ENCODE assay signal across 10 mouse cellular contexts in genomic region chr2:102118988-102119460, GRCm38 (mm10).
DNase-seq lines count a peak whose midpoint lies in the region; ATAC-seq and TF ChIP-seq lines count a peak whose summit lies in the region.
"Had no signal": no experiment of that assay in that cellular context is flagged by ENCODE, and none has a peak within 500 bp of the region (broad histone marks: within the 10 kb centered on the region; RNA-seq: fewer than 3 reads in every experiment).

No protein-coding gene starts in this region.

- 31% methylated on average over 15 of the region's 15 CpGs for WGBS in embryonic facial prominence, embryonic 10.5 days
- 62% methylated on average over 15 of the region's 15 CpGs for WGBS in liver, embryonic 12.5 days (ENCODE audit: insufficient replicate concordance)

- TF ChIP-seq CTCF in left cerebral cortex, adult 2 months (IDR thresholded peaks at IDR 0.05): no peak

- H3K27me3 ChIP-seq in embryonic facial prominence, embryonic 10.5 days (replicated peaks; ENCODE audit: low read depth, poor library complexity, severe bottlenecking): no peaks in the 10 kb centered on the region
- no peaks in the 10 kb centered on the region for H3K27me3 ChIP-seq in liver, embryonic 12.5 days (replicated peaks)
- H3K27me3 ChIP-seq: Patski had no signal

- peak overlapping the region; percentile 15; the same call in 1 of the 2 replicates for H3K4me3 ChIP-seq in left cerebral cortex, adult 2 months
- H3K4me3 ChIP-seq in embryonic facial prominence, embryonic 10.5 days: no peak overlapping the region
- H3K4me3 ChIP-seq in liver, embryonic 12.5 days: no peak overlapping the region

- intact Hi-C loops in left cerebral cortex, adult 2 months (cut with DNase I): loop anchor here (5.0 kb wide), 1 partner anchor 138 kb away; no protein-coding TSS in a partner anchor
- intact Hi-C loops in left cerebral cortex, postnatal 10 days (cut with DNase I): no loop called here

- no peaks in the 10 kb centered on the region for H3K9me3 ChIP-seq in embryonic facial prominence, embryonic 10.5 days
- no peaks in the 10 kb centered on the region for H3K9me3 ChIP-seq in liver, embryonic 12.5 days (replicated peaks)

- no peak for ATAC-seq in liver, embryonic 12.5 days
- ATAC-seq: Patski had no signal

- H3K36me3 ChIP-seq in embryonic facial prominence, embryonic 10.5 days (replicated peaks): no peaks in the 10 kb centered on the region
- H3K36me3 ChIP-seq in liver, embryonic 12.5 days: no peaks in the 10 kb centered on the region

- peaks cover 91% of the 10 kb centered on the region for H3K4me1 ChIP-seq in embryonic facial prominence, embryonic 10.5 days
- H3K4me1 ChIP-seq in liver, embryonic 12.5 days: peaks cover 19% of the 10 kb centered on the region

- no peak for DNase-seq in left cerebral cortex, adult 2 months (ENCODE audit: extremely low spot score in 1 of 2, low spot score in 2 of 2)
- no peak for DNase-seq in left cerebral cortex, postnatal 10 days (ENCODE audit: extremely low spot score in 1 of 2, low spot score in 2 of 2)
- DNase-seq in embryonic facial prominence, embryonic 10.5 days (ENCODE audit: low spot score): peak; percentile 32
- peak; percentile 54 for DNase-seq in heart, adult 8-10 months (ENCODE audit: low spot score)
- peak; percentile 29 to 65 for DNase-seq in right cerebral cortex, postnatal 36 days (ENCODE audit: low spot score in 2 of 2)
- no peak for DNase-seq in adrenal gland, adult 2 months
- DNase-seq in kidney, adult 8-10 months: no peak
- DNase-seq: cerebellum, adult 9-11 months had no signal

- peak overlapping the region; percentile 75 for H3K27ac ChIP-seq in left cerebral cortex, adult 2 months
- H3K27ac ChIP-seq in embryonic facial prominence, embryonic 10.5 days (replicated peaks): no peak overlapping the region
- H3K27ac ChIP-seq in liver, embryonic 12.5 days: no peak overlapping the region

- no peak overlapping the region for H3K4me2 ChIP-seq in liver, embryonic 12.5 days

- no peak overlapping the region for H3K9ac ChIP-seq in liver, embryonic 12.5 days

Comparison
In these comparisons a context has a peak if more than half of its experiments do, and no peak if none do; other contexts are left out.
1. DNase-seq: peak in embryonic facial prominence, embryonic 10.5 days (single experiment), heart, adult 8-10 months (single experiment) and right cerebral cortex, postnatal 36 days (2 of 2); none in left cerebral cortex, adult 2 months (0 of 2), left cerebral cortex, postnatal 10 days (0 of 2), adrenal gland, adult 2 months (single experiment) and kidney, adult 8-10 months (0 of 2).